Mouse (Mus musculus) left cerebral cortex, adult 9 months (tissue): ENCODE data around the gene Gm28035.

Source experiments
- DNase-seq, 2 experiments: peaks; one replicate each; pipeline ENCODE4 v3.0.0; 2022; ENCODE audit warnings: low spot score in 2 of 2

Gm28035 gene

GRCm38 (mm10) chr2:30238906-30239465 is 1.4 kb upstream of the Gm28035 start:
- no peak for DNase-seq

- DNase-seq: no peak
These were observed 590 bp upstream of the Gm28035 start for GRCm38 (mm10) chr2:30239777-30240176.

GRCm38 (mm10) chr2:30242509-30242908 is 2.1 kb downstream of the Gm28035 start:
- peak in 1 of 2 experiments; percentile 41 for DNase-seq

- DNase-seq: no peak
These were observed 3.0 kb downstream of the Gm28035 start for GRCm38 (mm10) chr2:30243391-30243790.

GRCm38 (mm10) chr2:30244595-30245178 is 4.3 kb downstream of the Gm28035 start:
- DNase-seq: no peak

- DNase-seq: no peak
These were observed 6.7 kb downstream of the Gm28035 start for GRCm38 (mm10) chr2:30247036-30247435.

- DNase-seq: no peak
These were observed 7.3 kb downstream of the Gm28035 start for GRCm38 (mm10) chr2:30247681-30248080.

- DNase-seq: no peak
These were observed 8.8 kb downstream of the Gm28035 start for GRCm38 (mm10) chr2:30249182-30249581.

- no peak for DNase-seq
These were observed 10.1 kb downstream of the Gm28035 start for GRCm38 (mm10) chr2:30250166-30251128.

GRCm38 (mm10) chr2:30251417-30252104 is 11.2 kb downstream of the Gm28035 start:
- no peak for DNase-seq

- DNase-seq: no peak
These were observed 12.2 kb downstream of the Gm28035 start for GRCm38 (mm10) chr2:30252521-30252920.

GRCm38 (mm10) chr2:30253809-30254208 is 13.4 kb downstream of the Gm28035 start:
- no peak for DNase-seq

GRCm38 (mm10) chr2:30255631-30256395 is 15.4 kb downstream of the Gm28035 start:
- DNase-seq: no peak

- no peak for DNase-seq
These were observed 16.4 kb downstream of the Gm28035 start for GRCm38 (mm10) chr2:30256616-30257350.

GRCm38 (mm10) chr2:30257699-30258460 is 17.5 kb downstream of the Gm28035 start:
- no peak for DNase-seq

- DNase-seq: no peak
These were observed 18.2 kb downstream of the Gm28035 start for GRCm38 (mm10) chr2:30258600-30258999.

- no peak for DNase-seq
These were observed 19.0 kb downstream of the Gm28035 start for GRCm38 (mm10) chr2:30259131-30260064.

- no peak for DNase-seq
These were observed 20.8 kb downstream of the Gm28035 start for GRCm38 (mm10) chr2:30261064-30261736.
